Mouse (Mus musculus): Measurements from ENCODE around the gene Zfp507.

GRCm38 (mm10) chr7:35804206-35804605 is 1.4 kb upstream of the Zfp507 start:
- TF ChIP-seq NANOG (IDR thresholded peaks at IDR 0.05; ENCODE audit: borderline replicate concordance, low read length) = no peak
- no peak for TF ChIP-seq CTCF (conservative IDR thresholded peaks at IDR 0.05; ENCODE audit: low read length)
- TF ChIP-seq POU5F1 (IDR thresholded peaks at IDR 0.05; ENCODE audit: borderline replicate concordance, low read length) = no peak
